Comparison of ENCODE assay signal across 8 mouse cellular contexts in the genomic region with DNA sequence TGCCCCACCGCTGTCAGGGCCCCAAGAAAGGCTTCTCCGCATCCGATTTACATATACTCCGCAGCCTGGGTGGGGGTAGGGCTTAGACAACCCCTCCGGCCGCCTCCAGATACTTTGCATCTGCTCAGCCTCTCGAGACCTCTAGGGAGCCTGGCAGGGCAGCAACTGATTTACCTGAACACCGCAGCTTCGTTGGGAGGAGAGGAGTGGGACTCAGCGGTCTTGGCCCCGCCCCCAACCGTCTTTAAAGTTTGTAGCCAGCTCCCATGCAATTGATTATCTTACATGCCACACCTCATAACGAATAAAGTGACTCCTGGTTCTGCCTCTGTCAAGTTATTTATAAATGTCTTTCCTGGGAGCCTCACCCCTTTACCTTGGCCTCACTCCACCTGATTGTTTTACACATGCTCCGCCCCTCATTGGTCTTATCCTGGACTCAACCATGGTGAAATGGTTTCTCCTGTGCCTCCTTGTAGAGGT. TPM values are rescaled to one million over a fixed set of nuclear protein-coding genes. Genes with fewer than 3 reads are reported as not detected.
DNase-seq lines count a peak whose midpoint lies in the region; ATAC-seq and TF ChIP-seq lines count a peak whose summit lies in the region.

A gene (minus strand): TSS at position 316 of the 483 bp plus-strand sequence.

- DNase-seq in heart, adult 11 months = peak; percentile 98
- DNase-seq in heart, postnatal 4 days = no peak
- peak; percentile 51 for DNase-seq in brain, adult 2 months (ENCODE audit: low read depth, low spot score)
- no peak for DNase-seq in forebrain, embryonic 14.5 days (ENCODE audit: low spot score)
- DNase-seq in embryo, embryonic 9.5 days (ENCODE audit: extremely low spot score) = no peak

- H3K4me1 ChIP-seq in forebrain, embryonic 14.5 days (ENCODE audit: control insufficient read depth, insufficient read depth, low read length) = peaks cover 10% of the 10 kb centered on the region; the same call in 1 of the 2 replicates
- peaks cover 7% of the 10 kb centered on the region for H3K4me1 ChIP-seq in intestine, postnatal 0 days (replicated peaks; ENCODE audit: control insufficient read depth, insufficient read depth, low read length)
- H3K4me1 ChIP-seq in liver, embryonic 15.5 days (replicated peaks) = peaks cover 58% of the 10 kb centered on the region
- H3K4me1 ChIP-seq in neural tube, embryonic 13.5 days (replicated peaks) = peaks cover 35% of the 10 kb centered on the region

- H3K27me3 ChIP-seq in forebrain, embryonic 14.5 days (replicated peaks; ENCODE audit: control insufficient read depth, insufficient read depth, low read length) = peaks cover 18% of the 10 kb centered on the region
- H3K27me3 ChIP-seq in intestine, postnatal 0 days (replicated peaks; ENCODE audit: control insufficient read depth, insufficient read depth, low read length) = no peaks in the 10 kb centered on the region
- H3K27me3 ChIP-seq in liver, embryonic 15.5 days = peaks cover 11% of the 10 kb centered on the region
- H3K27me3 ChIP-seq in neural tube, embryonic 13.5 days = peaks cover 42% of the 10 kb centered on the region

- no peaks in the 10 kb centered on the region for H3K9me3 ChIP-seq in forebrain, embryonic 14.5 days (replicated peaks; ENCODE audit: control insufficient read depth, low read length)
- H3K9me3 ChIP-seq in intestine, postnatal 0 days (ENCODE audit: control insufficient read depth) = no peaks in the 10 kb centered on the region
- H3K9me3 ChIP-seq in liver, embryonic 15.5 days (replicated peaks) = no peaks in the 10 kb centered on the region
- no peaks in the 10 kb centered on the region for H3K9me3 ChIP-seq in neural tube, embryonic 13.5 days

- H3K27ac ChIP-seq in forebrain, embryonic 14.5 days (ENCODE audit: low read depth, low read length) = peak within 1 kb of the TSS; percentile 82
- peak within 1 kb of the TSS; percentile 100 for H3K27ac ChIP-seq in intestine, postnatal 0 days (ENCODE audit: low read depth, low read length)
- peak within 1 kb of the TSS; percentile 94 for H3K27ac ChIP-seq in liver, embryonic 15.5 days (replicated peaks)
- H3K27ac ChIP-seq in neural tube, embryonic 13.5 days (replicated peaks) = peak within 1 kb of the TSS; percentile 88

- TF ChIP-seq CTCF in intestine, postnatal 0 days (IDR thresholded peaks at IDR 0.05; ENCODE audit: low read depth) = no peak

- peaks cover 34% of the 10 kb centered on the region for H3K36me3 ChIP-seq in forebrain, embryonic 14.5 days (ENCODE audit: control insufficient read depth, insufficient read depth, low read length)
- H3K36me3 ChIP-seq in intestine, postnatal 0 days (ENCODE audit: control insufficient read depth, insufficient read depth) = peaks cover 28% of the 10 kb centered on the region
- peaks cover 29% of the 10 kb centered on the region for H3K36me3 ChIP-seq in liver, embryonic 15.5 days (replicated peaks)
- peaks cover 33% of the 10 kb centered on the region for H3K36me3 ChIP-seq in neural tube, embryonic 13.5 days

- peak within 1 kb of the TSS; percentile 84 for H3K9ac ChIP-seq in forebrain, embryonic 14.5 days (ENCODE audit: low read length)
- H3K9ac ChIP-seq in intestine, postnatal 0 days (ENCODE audit: low read depth, low read length) = peak within 1 kb of the TSS; percentile 81
- H3K9ac ChIP-seq in liver, embryonic 15.5 days = peak within 1 kb of the TSS; percentile 76
- peak within 1 kb of the TSS; percentile 76 for H3K9ac ChIP-seq in neural tube, embryonic 13.5 days

- ATAC-seq in forebrain, embryonic 14.5 days = peak; percentile 32
- peak; percentile 75 for ATAC-seq in intestine, postnatal 0 days
- ATAC-seq in liver, embryonic 15.5 days (ENCODE audit: insufficient read depth) = peak; percentile 19
- ATAC-seq in neural tube, embryonic 13.5 days (ENCODE audit: low read depth) = peak; percentile 44

- 1% methylated on average over 14 of the region's 14 CpGs for WGBS in forebrain, embryonic 14.5 days
- WGBS in intestine, postnatal 0 days = 1% methylated on average over 14 of the region's 14 CpGs
- under 1% methylated on average over 14 of the region's 14 CpGs for WGBS in liver, embryonic 15.5 days (ENCODE audit: insufficient replicate concordance)
- WGBS in neural tube, embryonic 13.5 days = 2% methylated on average over 14 of the region's 14 CpGs

- peak within 1 kb of the TSS; percentile 70 for H3K4me3 ChIP-seq in forebrain, embryonic 14.5 days (ENCODE audit: low read depth, low read length)
- peak within 1 kb of the TSS; percentile 68 for H3K4me3 ChIP-seq in intestine, postnatal 0 days (ENCODE audit: low read depth, low read length)
- H3K4me3 ChIP-seq in liver, embryonic 15.5 days (replicated peaks) = peak within 1 kb of the TSS; percentile 88
- H3K4me3 ChIP-seq in neural tube, embryonic 13.5 days = peak within 1 kb of the TSS; percentile 55

- H3K4me2 ChIP-seq in forebrain, embryonic 14.5 days (ENCODE audit: low read length) = peak within 1 kb of the TSS; percentile 92
- H3K4me2 ChIP-seq in intestine, postnatal 0 days (replicated peaks; ENCODE audit: low read depth) = peak within 1 kb of the TSS; percentile 88
- H3K4me2 ChIP-seq in liver, embryonic 15.5 days = peak within 1 kb of the TSS; percentile 97
- H3K4me2 ChIP-seq in neural tube, embryonic 13.5 days = peak within 1 kb of the TSS; percentile 73

RNA-seq across cellular contexts. Expression of the gene that starts here (rescaled TPM):
- total RNA-seq in heart, postnatal 4 days (2021) = 1 to 10 TPM; 2.1 to 3.0 TPM
- polyA plus RNA-seq in forebrain, embryonic 14.5 days (2014; fragmentation: Nextera tagmentation; extraction: Ambion mirVana) = 3.1 and 3.9 TPM in 2 replicates
- 14.1 and 16.0 TPM in 2 replicates for polyA plus RNA-seq in intestine, postnatal 0 days (2015; fragmentation: Nextera tagmentation; extraction: Ambion mirVana)
- 0.98 TPM in 2 replicates for polyA plus RNA-seq in liver, embryonic 15.5 days (2015; fragmentation: Nextera tagmentation; extraction: Ambion mirVana)
- polyA plus RNA-seq in neural tube, embryonic 13.5 days (2015; fragmentation: Nextera tagmentation; extraction: Ambion mirVana) = 4.6 TPM in 2 replicates

Comparison
In these comparisons a context has a peak if more than half of its experiments do, and no peak if none do; other contexts are left out.
1. DNase-seq: peak in heart, adult 11 months (single experiment) and brain, adult 2 months (single experiment); none in heart, postnatal 4 days (single experiment), forebrain, embryonic 14.5 days (single experiment) and embryo, embryonic 9.5 days (single experiment).
2. Peak in ATAC-seq, H3K4me3 ChIP-seq, H3K27ac ChIP-seq, H3K9ac ChIP-seq and H3K4me2 ChIP-seq in liver, embryonic 15.5 days; RNA of the gene not detected or under 1 TPM.
3. ATAC-seq: peak in every context shown above with its lines; median percentile 75 in intestine, postnatal 0 days; 44 in neural tube, embryonic 13.5 days; 32 in forebrain, embryonic 14.5 days; 19 in liver, embryonic 15.5 days.
4. Peak in every context shown above with its lines, with median percentiles within 50 percentile points of each other: H3K27ac ChIP-seq, H3K4me2 ChIP-seq, H3K4me3 ChIP-seq and H3K9ac ChIP-seq.